Mouse (Mus musculus) spleen, postnatal 14 days (tissue): ENCODE data around the gene Trappc13.
"Not testable (repeated sequence)": the region's sequence is repeated elsewhere in the genome, so short reads cannot be mapped to it uniquely, and the experiment has no call there.

Source experiments
- DNase-seq, 2 experiments: peaks; one replicate each; pipeline ENCODE4 v3.0.0; 2021 to 2022; ENCODE audit warnings: low spot score in 2 of 2

The Trappc13 gene

GRCm38 (mm10) chr13:104177796-104178649, at the start of gene Trappc13:
Gene Trappc13 (minus strand): TSS chr13:104178469.
- DNase-seq, result peak; percentile 8 to 71

GRCm38 (mm10) chr13:104227478-104227877, 49.2 kb upstream of the Trappc13 start:
- no peak for DNase-seq

- no peak for DNase-seq
These were observed 26.0 kb upstream of the Trappc13 start for GRCm38 (mm10) chr13:104204313-104204712.

DNA sequence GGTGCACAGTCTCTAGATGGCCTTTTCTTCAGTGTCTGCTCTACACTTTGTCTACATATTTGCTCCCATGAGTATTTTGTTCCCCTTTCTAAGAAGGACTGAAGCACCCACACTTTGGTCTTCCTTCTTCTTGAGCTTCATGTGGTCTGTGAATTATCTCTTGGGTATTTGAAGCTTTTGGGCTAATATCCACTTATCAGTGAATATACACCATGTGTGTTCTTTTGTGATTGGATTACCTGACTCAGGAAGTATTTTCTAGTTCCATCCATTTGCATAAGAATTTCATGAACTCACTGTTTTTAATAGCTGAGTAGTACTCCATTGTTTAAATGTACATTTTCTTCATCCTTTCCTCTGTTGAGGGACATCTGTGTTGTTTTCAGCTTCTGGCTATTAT, 17.6 kb upstream of the Trappc13 start:
- DNase-seq, result not testable (repeated sequence)

DNA sequence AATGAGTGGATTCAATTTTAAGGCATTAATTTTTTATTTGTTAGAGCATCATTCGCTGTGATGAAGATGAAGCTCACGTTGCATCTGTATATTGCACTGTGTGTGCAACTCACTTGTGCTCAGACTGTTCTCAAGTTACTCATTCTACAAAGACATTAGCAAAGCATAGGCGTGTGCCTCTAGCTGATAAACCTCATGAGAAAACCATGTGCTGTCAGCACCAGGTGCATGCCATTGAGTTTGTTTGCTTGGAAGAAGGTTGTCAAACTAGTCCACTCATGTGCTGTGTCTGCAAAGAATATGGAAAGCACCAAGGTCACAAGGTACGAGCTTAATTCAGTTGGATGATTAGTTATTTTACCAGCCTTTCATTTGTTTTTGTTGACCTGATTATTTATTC, 9.1 kb upstream of the Trappc13 start:
- DNase-seq, result no peak

DNA sequence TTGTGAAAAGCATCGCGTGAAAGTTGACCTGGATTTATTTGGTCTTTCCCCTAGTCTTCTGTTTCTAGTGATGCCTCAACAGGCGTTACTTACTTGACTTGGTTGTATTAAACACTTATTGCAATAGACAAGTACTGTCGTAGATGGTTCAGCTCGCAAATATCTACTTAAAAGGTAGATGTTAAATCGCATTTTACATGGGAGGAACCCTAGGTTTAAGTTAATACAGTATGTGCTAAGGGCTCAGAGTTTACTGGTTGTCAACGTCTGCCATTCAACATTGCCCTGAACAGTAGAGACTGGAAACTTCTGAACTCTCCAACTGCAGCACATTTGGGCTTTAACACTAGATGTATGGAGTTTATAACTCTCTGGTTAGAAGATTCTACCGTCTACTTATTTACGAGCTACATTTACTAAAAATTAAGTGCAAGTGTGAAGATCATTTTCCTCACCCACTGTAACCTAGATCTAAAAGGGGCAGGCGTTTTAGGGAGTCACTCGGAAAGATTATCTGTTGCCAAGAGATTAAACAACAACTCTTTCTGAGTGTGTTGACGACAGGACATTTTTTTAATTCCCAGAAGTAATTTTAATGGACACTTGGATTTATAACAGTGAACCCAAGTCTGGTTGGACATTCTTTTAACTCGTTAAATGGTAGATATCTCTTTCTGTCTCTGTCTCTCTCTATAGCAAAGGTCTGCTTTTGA, 1.1 kb upstream of the Trappc13 start:
- DNase-seq, result no peak

DNA sequence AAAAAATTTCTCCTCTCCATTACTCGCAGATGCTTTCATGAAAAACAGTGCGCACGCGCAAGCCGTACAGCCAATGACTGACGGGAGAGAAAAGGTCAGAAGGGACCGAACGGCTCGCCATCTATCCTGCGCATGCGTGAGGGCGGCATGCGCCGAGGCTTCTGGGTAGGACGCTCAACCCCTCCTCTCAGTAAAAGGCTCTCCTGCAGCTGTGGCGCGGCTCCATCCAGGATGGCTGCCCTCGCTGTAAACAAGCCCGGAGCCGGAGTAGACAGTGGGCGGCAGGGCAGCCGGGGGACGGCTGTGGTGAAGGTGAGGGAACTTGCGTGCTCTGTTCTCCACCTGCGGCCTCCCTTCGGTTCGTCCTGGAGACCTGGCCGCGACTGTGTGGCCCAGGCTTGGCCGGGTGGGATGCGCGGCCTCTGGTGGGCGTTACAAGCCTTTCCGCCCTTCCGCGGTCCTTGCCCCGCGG, 417 bp upstream of the Trappc13 start, which contains the start of gene Trim23:
TSS of gene Trim23 (plus strand) at position 148 of the 472 bp plus-strand sequence.
- DNase-seq, result peak; percentile 92 to 94

GRCm38 (mm10) chr13:104176874-104177273, 1.4 kb downstream of the Trappc13 start:
- no peak for DNase-seq

DNA sequence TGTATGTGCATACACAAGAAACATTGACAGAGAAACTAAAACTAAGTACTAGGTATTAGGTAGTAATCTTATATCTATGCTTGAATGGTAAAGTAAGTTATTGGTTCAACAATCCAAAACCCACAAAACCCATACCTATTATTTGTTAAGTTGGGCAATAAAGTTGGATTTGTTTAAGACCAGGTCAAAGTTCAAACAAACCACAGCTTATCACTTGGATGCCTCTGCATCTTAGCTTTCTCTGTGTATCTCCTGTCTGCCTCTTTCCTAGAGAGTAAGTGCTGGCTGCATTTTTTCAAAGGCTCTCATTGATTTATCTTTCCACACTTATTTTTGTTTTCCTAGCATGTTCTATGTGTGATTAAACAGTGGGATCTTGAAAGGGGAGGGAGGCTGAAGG, 5.8 kb downstream of the Trappc13 start:
- no peak for DNase-seq

DNA sequence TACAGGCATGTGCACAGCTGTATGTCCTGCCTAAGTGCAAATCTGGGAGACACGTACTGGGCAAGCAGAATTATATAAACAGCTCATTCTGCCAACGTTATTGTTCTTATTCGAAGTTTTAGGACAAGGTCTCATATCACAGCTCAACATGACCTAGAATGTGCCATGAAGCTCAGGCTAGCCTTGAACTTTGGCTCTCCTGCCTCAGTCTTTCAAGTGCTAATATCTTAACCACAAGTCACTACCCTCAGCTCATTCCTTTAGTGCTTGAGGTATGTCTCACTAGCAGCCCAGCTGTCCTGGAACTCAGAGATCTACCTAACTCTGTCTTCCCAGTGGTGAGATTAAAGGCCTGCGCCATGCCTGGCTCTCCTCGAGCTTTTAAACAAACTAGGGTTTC, 6.6 kb downstream of the Trappc13 start:
- DNase-seq, result no peak

- no peak for DNase-seq
These were observed 22.6 kb downstream of the Trappc13 start for GRCm38 (mm10) chr13:104155686-104156085.

GRCm38 (mm10) chr13:104155106-104155505, 23.2 kb downstream of the Trappc13 start:
- no peak for DNase-seq

GRCm38 (mm10) chr13:104154180-104154579, 24.1 kb downstream of the Trappc13 start:
- DNase-seq, result no peak

DNA sequence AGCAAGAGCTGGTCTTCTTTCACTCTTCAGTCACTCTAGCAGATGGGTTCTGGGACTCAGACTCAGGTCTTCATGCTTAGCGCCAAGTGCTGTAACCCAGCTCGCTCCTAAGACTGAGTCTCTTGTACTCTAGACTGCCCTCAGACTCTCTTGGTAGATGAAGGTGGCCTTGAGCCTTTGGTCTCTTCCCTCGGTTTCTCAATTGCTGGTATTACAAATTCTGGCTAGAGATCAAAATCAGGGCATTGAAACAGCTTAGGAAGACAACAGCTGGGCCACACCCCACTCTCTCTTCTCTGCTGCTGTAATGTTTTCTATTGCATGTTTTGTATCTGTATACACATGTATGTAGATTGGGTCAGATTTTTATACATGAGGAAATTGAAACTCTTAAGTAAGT, 32.6 kb downstream of the Trappc13 start:
- no peak for DNase-seq

DNA sequence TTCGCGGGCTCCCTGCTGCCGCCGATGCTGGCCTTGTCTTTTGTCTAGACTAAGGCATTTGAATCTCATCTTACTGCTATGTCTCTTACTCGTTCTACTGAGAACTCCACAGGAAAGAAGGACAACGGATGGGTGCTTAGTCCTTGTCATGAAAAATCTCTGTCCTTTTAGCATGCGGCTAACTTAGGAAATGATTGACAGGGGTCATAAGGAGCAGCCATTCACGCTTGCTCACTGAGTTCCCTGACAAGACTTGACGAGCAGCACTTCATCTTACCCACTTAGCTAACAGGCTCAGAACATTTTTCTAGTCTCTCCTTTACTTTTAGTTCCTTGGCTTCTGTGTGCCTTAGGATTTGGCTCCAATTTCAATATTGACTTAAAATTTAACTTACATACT, 33.4 kb downstream of the Trappc13 start:
- DNase-seq, result no peak

- DNase-seq, result peak; percentile 61 to 78
These were observed 38.7 kb downstream of the Trappc13 start for GRCm38 (mm10) chr13:104139369-104140209.

- DNase-seq, result no peak
These were observed 43.7 kb downstream of the Trappc13 start for GRCm38 (mm10) chr13:104134510-104135085.

GRCm38 (mm10) chr13:104132561-104132960, 45.7 kb downstream of the Trappc13 start:
- no peak for DNase-seq

DNA sequence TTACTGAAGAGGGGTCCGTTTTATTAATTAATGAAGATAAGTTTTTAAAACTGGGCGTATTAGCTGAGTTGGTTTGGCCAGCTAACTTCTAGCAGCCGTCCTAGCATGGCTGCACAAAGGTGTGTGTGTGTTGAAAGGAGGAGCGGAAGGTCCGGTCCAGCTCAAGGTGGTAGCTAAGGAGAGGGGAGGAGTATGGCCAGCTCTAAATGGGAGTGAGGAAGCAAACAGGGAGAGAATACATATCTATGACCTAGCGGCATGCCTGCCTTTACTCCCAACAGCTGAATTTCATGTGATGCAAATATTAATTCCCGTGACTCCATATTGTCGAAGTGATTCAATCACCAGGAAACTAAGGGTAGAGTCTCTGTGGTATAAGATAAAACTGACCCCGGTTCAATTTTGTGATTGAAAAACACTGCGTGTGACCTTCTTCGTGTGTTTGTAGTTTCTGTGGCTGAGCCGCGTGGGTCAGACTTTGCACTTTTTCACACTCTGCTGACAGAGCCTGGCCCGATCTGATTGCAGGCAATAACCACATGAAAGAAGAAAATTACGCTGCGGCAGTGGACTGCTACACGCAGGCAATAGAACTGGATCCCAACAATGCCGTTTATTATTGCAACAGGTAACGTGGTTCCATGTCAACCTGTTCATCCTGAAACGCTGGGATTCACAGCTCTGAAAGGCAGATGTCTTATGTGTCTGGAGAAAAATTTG, 54.4 kb downstream of the Trappc13 start:
- no peak for DNase-seq

DNA sequence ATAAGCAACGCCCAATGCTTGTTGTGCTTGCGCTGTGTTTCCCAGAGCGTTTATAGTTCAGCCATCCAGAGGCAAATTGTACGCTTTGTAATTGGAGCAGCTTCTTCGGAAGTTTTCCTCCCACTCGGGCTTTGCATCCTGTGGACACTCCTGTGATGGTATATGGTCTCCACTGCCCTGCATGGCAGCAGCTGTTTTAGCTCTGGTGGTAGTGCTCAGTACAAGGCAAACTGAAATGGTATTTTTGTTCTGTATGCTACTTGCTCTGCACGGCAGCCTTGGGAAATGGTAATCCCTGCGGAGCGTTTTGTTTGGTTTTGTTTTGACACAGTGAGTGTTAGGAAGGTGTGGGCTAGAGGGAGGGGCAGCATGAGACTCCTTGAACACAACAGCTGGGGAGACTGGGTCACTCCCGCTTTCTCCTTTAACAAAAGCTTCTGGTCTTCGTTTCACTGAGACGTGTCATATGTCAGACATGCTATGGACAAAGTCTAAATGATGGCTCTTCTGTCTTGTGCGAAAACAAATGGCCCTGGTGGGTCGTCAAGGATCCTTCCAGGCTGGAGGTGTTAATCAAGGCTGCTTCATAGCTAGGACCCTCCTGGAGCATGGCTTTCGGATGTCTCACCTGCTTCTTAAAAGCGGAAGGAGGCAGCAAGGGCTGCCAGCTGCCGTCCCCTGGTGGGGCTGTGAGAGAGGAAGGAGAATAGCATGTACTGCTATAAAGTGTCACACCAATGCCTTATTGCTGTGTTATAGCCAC, 56.0 kb downstream of the Trappc13 start:
- no peak for DNase-seq
